18 mouse cellular contexts compared by ENCODE assay signal in the genomic region with DNA sequence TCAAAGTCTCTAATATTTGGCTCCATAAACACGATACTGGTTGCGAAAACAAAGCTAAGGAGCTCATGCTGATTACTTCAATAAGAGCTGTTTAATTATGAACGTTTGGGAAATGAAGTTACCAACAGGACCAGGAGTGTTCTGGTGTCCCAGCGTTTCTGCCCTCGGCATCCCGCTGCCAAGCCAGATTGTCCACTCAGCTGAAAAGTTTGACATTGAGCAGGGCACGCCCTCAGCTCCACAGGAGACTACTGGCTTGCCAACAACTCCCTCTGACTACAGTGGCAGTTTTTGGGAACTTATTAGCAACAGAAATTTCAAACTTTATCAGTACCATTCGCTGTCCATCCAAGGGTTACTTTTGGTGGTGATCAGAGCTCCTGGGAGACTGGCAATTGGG.
DNase-seq lines count a peak whose midpoint lies in the region; ATAC-seq lines count a peak whose summit lies in the region.
"Had no signal": no experiment of that assay in that cellular context is flagged by ENCODE, and none has a peak within 500 bp of the region (broad histone marks: within the 10 kb centered on the region; RNA-seq: fewer than 3 reads in every experiment).

No protein-coding gene starts in this region.

- intact Hi-C loops in heart, postnatal 14 days (cut with DNase I): no loop called here

- no peak overlapping the region for H3K4me3 ChIP-seq in kidney, embryonic 15.5 days (replicated peaks)
- H3K4me3 ChIP-seq: embryonic facial prominence, embryonic 15.5 days; forebrain, embryonic 15.5 days; layer of hippocampus, adult 2 months; megakaryocyte, embryonic 14.5 days had no signal

- no peaks in the 10 kb centered on the region for H3K36me3 ChIP-seq in kidney, embryonic 15.5 days
- H3K36me3 ChIP-seq: embryonic facial prominence, embryonic 15.5 days; forebrain, embryonic 15.5 days had no signal

- ATAC-seq in kidney, embryonic 15.5 days (replicated peaks; ENCODE audit: low FRiP score): no peak
- ATAC-seq: forebrain, embryonic 15.5 days had no signal

- H3K27me3 ChIP-seq in kidney, embryonic 15.5 days: no peaks in the 10 kb centered on the region
- H3K27me3 ChIP-seq: embryonic facial prominence, embryonic 15.5 days; forebrain, embryonic 15.5 days; megakaryocyte, embryonic 14.5 days had no signal

- no peak overlapping the region for H3K27ac ChIP-seq in kidney, embryonic 15.5 days
- H3K27ac ChIP-seq: embryonic facial prominence, embryonic 15.5 days; forebrain, embryonic 15.5 days; hindbrain, embryonic 14.5 days; layer of hippocampus, adult 2 months; liver, embryonic 14.5 days had no signal

- WGBS in kidney, embryonic 15.5 days: 50% methylated on average over 8 of the region's 8 CpGs

- DNase-seq in adrenal gland, postnatal 14 days: peak; percentile 14
- no peak for DNase-seq in adrenal gland, postnatal 4 days (ENCODE audit: low spot score in 2 of 2)
- DNase-seq in heart, postnatal 14 days: peak; percentile 7 to 16
- DNase-seq in heart, adult 8-10 months (ENCODE audit: low spot score): no peak
- peak; percentile 30 for DNase-seq in Muller cell, postnatal 12 days (ENCODE audit: inconsistent ontology term)
- DNase-seq in testis, postnatal 14 days (ENCODE audit: low spot score): no peak
- no peak for DNase-seq in liver
- DNase-seq: adrenal gland, postnatal 25 days; cerebellum, adult 11 months; gastrocnemius, postnatal 25 days; right cerebral cortex, postnatal 25 days had no signal

- H3K4me2 ChIP-seq in kidney, embryonic 15.5 days: peak overlapping the region; percentile 27
- H3K4me2 ChIP-seq: embryonic facial prominence, embryonic 15.5 days; forebrain, embryonic 15.5 days; hindbrain, embryonic 14.5 days had no signal

- H3K9me3 ChIP-seq in kidney, embryonic 15.5 days (replicated peaks): no peaks in the 10 kb centered on the region
- H3K9me3 ChIP-seq: embryonic facial prominence, embryonic 15.5 days; forebrain, embryonic 15.5 days; megakaryocyte, embryonic 14.5 days had no signal

- H3K9ac ChIP-seq in kidney, embryonic 15.5 days: no peak overlapping the region
- H3K9ac ChIP-seq: embryonic facial prominence, embryonic 15.5 days; forebrain, embryonic 15.5 days; hindbrain, embryonic 14.5 days; liver, embryonic 14.5 days had no signal

- H3K4me1 ChIP-seq in kidney, embryonic 15.5 days: peaks cover 15% of the 10 kb centered on the region
- H3K4me1 ChIP-seq: embryonic facial prominence, embryonic 15.5 days; forebrain, embryonic 15.5 days; megakaryocyte, embryonic 14.5 days had no signal

Comparison
In these comparisons a context has a peak if more than half of its experiments do, and no peak if none do; other contexts are left out.
1. DNase-seq: peak in adrenal gland, postnatal 14 days (single experiment), heart, postnatal 14 days (2 of 2) and Muller cell, postnatal 12 days (single experiment); none in adrenal gland, postnatal 4 days (0 of 2), heart, adult 8-10 months (single experiment), testis, postnatal 14 days (single experiment) and liver (single experiment).